Mouse (Mus musculus): ENCODE data around the gene Ubox5. TPM values are rescaled to one million over a fixed set of nuclear protein-coding genes. Genes with fewer than 3 reads are reported as not detected.

The Ubox5 gene
- total and polyA plus RNA-seq, 3 experiments, result 3.9 to 5.2 (median 5.0) TPM

DNA sequence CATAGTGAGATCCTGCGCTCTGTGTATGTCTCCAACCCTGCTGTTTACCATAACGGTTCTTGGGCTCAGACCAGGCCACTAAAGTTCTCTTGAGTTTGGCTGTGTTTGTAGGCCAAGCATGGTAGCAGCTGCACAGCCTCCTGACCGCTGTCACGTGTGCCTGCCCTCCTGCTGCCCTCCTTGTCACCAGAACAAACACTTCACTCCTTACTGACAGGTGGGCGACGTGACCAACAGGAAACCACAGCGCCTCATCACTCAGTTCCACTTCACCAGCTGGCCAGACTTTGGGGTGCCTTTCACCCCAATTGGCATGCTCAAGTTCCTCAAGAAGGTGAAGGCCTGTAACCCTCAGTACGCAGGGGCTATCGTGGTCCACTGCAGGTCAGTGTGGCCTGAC, 89.6 kb downstream of the Ubox5 start:
- H3K9ac ChIP-seq (ENCODE audit: low read depth, low read length), result no peak overlapping the region
- no peaks in the 10 kb centered on the region for H3K27me3 ChIP-seq (ENCODE audit: control insufficient read depth, insufficient read depth, low read length)
- DNase-seq, result no peak
- TF ChIP-seq EP300 (IDR thresholded peaks at IDR 0.05; ENCODE audit: insufficient read depth, low read depth, low read length), result no peak
- no peak for TF ChIP-seq CTCF (IDR thresholded peaks at IDR 0.05)
- no peak for TF ChIP-seq POLR2A (IDR thresholded peaks at IDR 0.05; ENCODE audit: insufficient read depth, low read depth, low read length)
- H3K79me2 ChIP-seq (replicated peaks; ENCODE audit: control insufficient read depth, insufficient read depth, low read length), result no peaks in the 10 kb centered on the region
- H3K27ac ChIP-seq, result no peak overlapping the region
- H3K4me1 ChIP-seq (ENCODE audit: control insufficient read depth, insufficient read depth, low read length), result no peaks in the 10 kb centered on the region
- H3K4me3 ChIP-seq, result no peak overlapping the region
- intact Hi-C loops (cut with DNase I), result no loop called here
- no peaks in the 10 kb centered on the region for H3K36me3 ChIP-seq (ENCODE audit: control insufficient read depth, insufficient read depth, low read length)
- WGBS, result 88% methylated on average over 9 of the region's 9 CpGs

Other genes starting within 250 kb of the Ubox5 start
- 1 to 10 TPM; 1.9 to 3.3 TPM for gene Cpxm1, start 232.5 kb downstream of the Ubox5 start, total RNA-seq (2021)
- 8.2 and 9.4 TPM in 2 replicates for gene Cpxm1, start 232.5 kb downstream of the Ubox5 start, polyA plus RNA-seq (2012; rRNA removed)
- not detected for gene Gm28372, start 224.8 kb downstream of the Ubox5 start, total RNA-seq (2021)
- gene Gm28372, start 224.8 kb downstream of the Ubox5 start, polyA plus RNA-seq (2012; rRNA removed), result not detected in 2 replicates
- not detected for gene 1700020A23Rik, start 224.8 kb downstream of the Ubox5 start, total RNA-seq (2021)
- 0.26 TPM in 1 of 2 replicates, not detected in the other for gene 1700020A23Rik, start 224.8 kb downstream of the Ubox5 start, polyA plus RNA-seq (2012; rRNA removed)
- not detected for gene Tmem239, start 223.6 kb downstream of the Ubox5 start, total RNA-seq (2021)
- not detected in 2 replicates for gene Tmem239, start 223.6 kb downstream of the Ubox5 start, polyA plus RNA-seq (2012; rRNA removed)
- 10 to 100 TPM; 26.3 to 26.9 TPM for gene Vps16, start 205.7 kb downstream of the Ubox5 start, total RNA-seq (2021)
- 32.9 and 46.7 TPM in 2 replicates for gene Vps16, start 205.7 kb downstream of the Ubox5 start, polyA plus RNA-seq (2012; rRNA removed)
- gene Pced1a, start 205.3 kb downstream of the Ubox5 start, total RNA-seq (2021), result 1 to 10 TPM; 5.5 TPM
- 12.7 and 14.5 TPM in 2 replicates for gene Pced1a, start 205.3 kb downstream of the Ubox5 start, polyA plus RNA-seq (2012; rRNA removed)
- gene Ptpra, start 179.8 kb downstream of the Ubox5 start, total RNA-seq (2021), result 10 to 100 TPM; 44.0 to 46.0 TPM
- 27.8 and 37.0 TPM in 2 replicates for gene Ptpra, start 179.8 kb downstream of the Ubox5 start, polyA plus RNA-seq (2012; rRNA removed)
- gene Mrps26, start 66.3 kb downstream of the Ubox5 start, total RNA-seq (2021), result 10 to 100 TPM; 57.6 to 72.9 TPM
- 39.4 and 40.9 TPM in 2 replicates for gene Mrps26, start 66.3 kb downstream of the Ubox5 start, polyA plus RNA-seq (2012; rRNA removed)
- gene Oxt, start 53.9 kb downstream of the Ubox5 start, total RNA-seq (2021), result not detected
- gene Oxt, start 53.9 kb downstream of the Ubox5 start, polyA plus RNA-seq (2012; rRNA removed), result not detected in 2 replicates
- gene Avp, start 47.5 kb downstream of the Ubox5 start, total RNA-seq (2021), result 10 to 100 TPM in 1 of 2 experiments, 1 to 10 TPM in 1; 9.8 to 10.3 TPM
- not detected in 2 replicates for gene Avp, start 47.5 kb downstream of the Ubox5 start, polyA plus RNA-seq (2012; rRNA removed)
- 1 to 10 TPM; 7.5 to 9.0 TPM for gene Fastkd5, start within 50 bp of the Ubox5 start, total RNA-seq (2021)
- 2.2 and 5.1 TPM in 2 replicates for gene Fastkd5, start within 50 bp of the Ubox5 start, polyA plus RNA-seq (2012; rRNA removed)
- gene Lzts3, start 12.8 kb upstream of the Ubox5 start, total RNA-seq (2021), result 1 to 10 TPM; 4.9 to 5.1 TPM
- gene Lzts3, start 12.8 kb upstream of the Ubox5 start, polyA plus RNA-seq (2012; rRNA removed), result 5.8 and 7.2 TPM in 2 replicates
- 10 to 100 TPM; 71.1 to 96.0 TPM for gene Ddrgk1, start 34.6 kb upstream of the Ubox5 start, total RNA-seq (2021)
- 35.2 and 47.0 TPM in 2 replicates for gene Ddrgk1, start 34.6 kb upstream of the Ubox5 start, polyA plus RNA-seq (2012; rRNA removed)
- 10 to 100 TPM; 14.9 to 16.8 TPM for gene Itpa, start 37.6 kb upstream of the Ubox5 start, total RNA-seq (2021)
- gene Itpa, start 37.6 kb upstream of the Ubox5 start, polyA plus RNA-seq (2012; rRNA removed), result 24.0 and 31.6 TPM in 2 replicates
- under 1 TPM; 0.10 to 0.14 TPM for gene Slc4a11, start 67.5 kb upstream of the Ubox5 start, total RNA-seq (2021)
- gene Slc4a11, start 67.5 kb upstream of the Ubox5 start, polyA plus RNA-seq (2012; rRNA removed), result 0.37 and 0.38 TPM in 2 replicates

Measured in heart, adult 2 months (tissue).